Mouse (Mus musculus) embryonic fibroblast, embryonic 13.5 days (primary cell): ENCODE data around the gene Pdss2. TPM values are rescaled to one million over a fixed set of nuclear protein-coding genes. Genes with fewer than 3 reads are reported as not detected.

ENCODE experiments used
- H3K27ac ChIP-seq: 2 replicates; pipeline ENCODE4 v1.5.1; 2012; ENCODE audit warnings: low read length, control low read depth, inconsistent platforms; ENCODE audit not compliant: insufficient read depth
- H3K4me1 ChIP-seq: 2 replicates; pipeline ENCODE4 v1.6.1; 2011; ENCODE audit warnings: low read length; ENCODE audit not compliant: control insufficient read depth, insufficient read depth
- H3K4me3 ChIP-seq: 2 replicates; pipeline ENCODE4 v1.5.1; 2011; ENCODE audit warnings: mild to moderate bottlenecking, control low read depth, low read length; ENCODE audit not compliant: insufficient read depth
- CTCF ChIP-seq: IDR thresholded peaks from 2 replicates; pipeline ENCODE4 v1.5.1; 2011; ENCODE audit warnings: mild to moderate bottlenecking, control low read depth, low read length, moderate library complexity, borderline replicate concordance; ENCODE audit not compliant: insufficient read depth
- POLR2A ChIP-seq: IDR thresholded peaks from 2 replicates; pipeline ENCODE4 v1.6.1; 2011; ENCODE audit warnings: low read depth, mild to moderate bottlenecking, control low read depth, low read length, moderate library complexity
- polyA plus RNA-seq: library from polyadenylated mRNA; stranded (reverse); fragments of >200 nt; gene quantifications from 2 replicates; pipeline ENCODE4 v1.2.4, GENCODE M21; 2011; ENCODE audit warnings: low read depth; ENCODE audit not compliant: missing spikeins, insufficient read length

The Pdss2 gene
- polyA plus RNA-seq, 1 experiment: 10.9 TPM

DNA sequence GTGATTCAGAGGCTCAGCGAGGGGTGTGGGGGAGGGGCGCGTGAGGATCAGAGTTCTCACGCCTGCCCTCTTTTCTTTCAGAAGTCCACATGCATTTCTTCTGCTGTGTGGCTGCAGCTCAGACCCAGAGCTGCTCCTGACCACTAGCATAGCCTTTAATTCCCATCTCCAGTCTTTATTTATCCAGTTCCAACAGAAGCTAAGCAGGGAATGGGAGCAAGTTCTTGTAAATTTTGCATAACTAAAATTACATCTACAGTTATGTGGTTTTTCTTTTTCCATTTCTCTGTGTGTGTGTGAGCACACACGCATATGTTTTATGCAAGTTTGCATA is 231.3 kb downstream of the Pdss2 start:
- Histone ChIP-seq H3K4me1 (no peaks in the 10 kb centered on the region), H3K27ac (no peak overlapping the region), H3K4me3 (no peak overlapping the region)
- TF ChIP-seq POLR2A (no peak), CTCF (no peak)

DNA sequence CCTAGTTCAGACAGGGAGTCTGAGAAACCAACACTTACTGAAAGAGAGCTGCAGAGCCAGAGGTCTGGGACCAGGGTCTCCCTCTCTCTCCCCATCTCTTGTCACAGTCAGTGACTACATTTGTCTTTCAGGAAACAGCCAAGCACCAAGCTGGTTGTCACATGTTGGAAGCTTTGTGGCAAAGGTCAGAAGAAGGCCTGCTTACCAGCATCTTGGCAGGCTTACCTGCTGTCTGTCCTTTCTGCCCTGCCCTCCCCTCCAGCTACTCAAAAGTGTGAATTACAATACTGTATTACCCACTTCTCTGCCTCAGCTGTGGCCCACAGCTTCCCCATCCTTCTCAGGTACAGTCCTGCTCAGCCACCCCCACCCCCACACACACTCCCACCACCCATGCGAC is 232.9 kb downstream of the Pdss2 start:
- Histone ChIP-seq H3K4me3 (no peak overlapping the region), H3K27ac (no peak overlapping the region), H3K4me1 (no peaks in the 10 kb centered on the region)
- TF ChIP-seq CTCF (no peak), POLR2A (no peak)

DNA sequence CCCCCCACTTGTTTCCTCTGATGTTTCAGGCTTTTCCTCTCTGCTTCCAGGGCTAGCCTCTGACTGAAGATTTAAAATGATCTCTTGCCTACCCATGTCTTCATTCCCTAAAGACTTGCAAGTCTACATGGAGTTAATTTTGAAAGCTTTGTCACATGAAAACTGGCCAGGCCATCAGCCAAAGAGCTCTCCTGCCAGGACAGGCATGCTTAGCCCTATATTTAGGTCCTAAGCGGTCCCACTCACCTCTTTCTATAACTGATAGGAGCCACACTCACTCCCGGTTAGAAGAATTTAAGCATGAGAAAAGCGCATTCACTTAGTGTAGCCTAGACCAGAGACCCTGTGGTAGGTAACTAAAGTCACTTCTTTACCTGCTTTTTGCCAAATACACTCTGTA is 233.4 kb downstream of the Pdss2 start:
- H3K4me3 ChIP-seq: no peak overlapping the region
- H3K27ac ChIP-seq: no peak overlapping the region
- H3K4me1 ChIP-seq: no peaks in the 10 kb centered on the region
- TF ChIP-seq CTCF: no peak
- TF ChIP-seq POLR2A: no peak

DNA sequence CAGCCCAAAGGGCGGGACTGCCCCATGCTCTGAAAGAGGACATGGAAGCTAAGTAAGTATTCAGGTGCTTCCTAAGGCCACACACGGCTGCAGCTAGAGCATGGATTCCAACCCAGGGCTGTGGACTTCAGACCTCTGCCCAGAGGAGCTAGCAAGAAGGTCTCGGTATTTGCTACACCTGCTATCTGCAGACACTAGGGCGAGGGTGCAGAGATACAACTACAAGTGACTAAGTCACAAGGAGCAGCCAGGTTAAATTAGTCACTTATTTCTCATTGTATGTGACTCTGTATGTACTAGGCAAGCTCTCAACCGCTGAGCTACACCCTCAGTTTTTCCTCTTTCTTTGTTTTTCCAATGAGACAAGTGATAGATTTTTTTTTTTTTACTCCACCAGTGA is 241.5 kb downstream of the Pdss2 start:
- no peak for TF ChIP-seq POLR2A
- H3K4me1 ChIP-seq: no peaks in the 10 kb centered on the region
- no peak overlapping the region for H3K4me3 ChIP-seq

DNA sequence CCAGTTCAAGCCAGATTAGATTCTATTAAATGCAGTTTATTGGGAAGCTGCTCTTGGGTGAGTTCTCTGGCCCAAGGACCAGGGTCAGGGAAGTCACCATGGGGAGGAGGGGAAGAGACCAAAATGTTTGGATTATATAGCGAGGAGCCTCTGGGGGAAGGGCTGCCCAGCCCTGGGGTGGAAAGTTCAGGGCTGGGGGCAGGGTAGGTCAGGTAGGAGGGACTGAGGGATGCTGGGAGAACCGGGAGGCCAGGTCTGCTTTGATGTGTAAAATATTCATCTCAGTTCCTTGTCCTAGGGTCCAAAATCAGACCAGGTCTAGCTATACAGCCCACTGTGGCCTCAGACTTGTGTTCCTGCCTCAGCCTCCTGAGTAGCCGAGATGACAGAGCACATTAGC is 241.9 kb downstream of the Pdss2 start:
- no peak for TF ChIP-seq CTCF
- TF ChIP-seq POLR2A: no peak
- Histone ChIP-seq H3K4me3 (no peak overlapping the region), H3K27ac (no peak overlapping the region)

More for the DNA sequence above, 241.5 kb downstream of the Pdss2 start:
- H3K27ac ChIP-seq: no peak overlapping the region

DNA sequence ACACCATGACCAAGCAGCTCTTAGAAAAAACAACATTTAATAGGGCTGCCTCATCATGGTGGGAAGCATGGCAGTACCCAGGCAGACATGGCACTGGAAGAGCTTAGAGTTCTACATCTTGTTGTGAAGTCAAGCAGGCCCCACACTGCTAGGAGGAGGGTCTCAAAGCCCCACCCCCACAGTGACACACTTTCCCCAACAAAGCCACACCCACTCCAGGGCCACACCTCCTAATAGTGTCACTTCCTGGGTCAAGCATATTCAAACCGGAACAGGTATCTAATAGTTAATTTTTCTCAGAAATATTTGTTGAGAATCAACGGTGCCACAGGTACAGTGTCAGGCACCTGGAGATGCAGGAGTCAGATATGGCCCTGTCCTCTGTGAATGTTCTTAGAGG is 244.9 kb downstream of the Pdss2 start:
- H3K4me1 ChIP-seq: no peaks in the 10 kb centered on the region
- TF ChIP-seq POLR2A: no peak
- no peak for TF ChIP-seq CTCF
- H3K27ac ChIP-seq: no peak overlapping the region
- no peak overlapping the region for H3K4me3 ChIP-seq

More for the DNA sequence above, 241.9 kb downstream of the Pdss2 start:
- H3K4me1 ChIP-seq: no peaks in the 10 kb centered on the region

DNA sequence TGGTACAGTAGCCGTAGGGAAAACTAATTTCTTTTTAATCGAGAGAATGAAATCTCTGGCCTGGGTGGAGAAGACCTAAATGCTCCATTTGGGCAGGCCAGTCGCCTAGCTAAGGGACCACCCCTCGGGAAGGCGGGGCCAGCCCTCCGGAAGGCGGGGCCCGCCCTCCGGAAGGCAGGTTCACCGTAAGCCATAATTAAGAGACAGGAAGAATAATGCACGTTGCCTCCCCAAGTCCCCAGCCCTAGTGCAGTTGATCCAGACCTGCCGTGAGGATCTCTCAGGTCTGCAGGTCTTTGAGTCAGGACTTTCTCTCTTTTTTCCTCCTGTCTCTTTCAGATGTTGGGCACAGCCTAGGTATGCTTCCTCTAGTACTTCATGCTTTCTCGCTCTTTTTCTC is 246.4 kb downstream of the Pdss2 start:
- no peak overlapping the region for H3K4me3 ChIP-seq
- TF ChIP-seq POLR2A (no peak), CTCF (no peak)
- H3K27ac ChIP-seq: no peak overlapping the region
- no peaks in the 10 kb centered on the region for H3K4me1 ChIP-seq

DNA sequence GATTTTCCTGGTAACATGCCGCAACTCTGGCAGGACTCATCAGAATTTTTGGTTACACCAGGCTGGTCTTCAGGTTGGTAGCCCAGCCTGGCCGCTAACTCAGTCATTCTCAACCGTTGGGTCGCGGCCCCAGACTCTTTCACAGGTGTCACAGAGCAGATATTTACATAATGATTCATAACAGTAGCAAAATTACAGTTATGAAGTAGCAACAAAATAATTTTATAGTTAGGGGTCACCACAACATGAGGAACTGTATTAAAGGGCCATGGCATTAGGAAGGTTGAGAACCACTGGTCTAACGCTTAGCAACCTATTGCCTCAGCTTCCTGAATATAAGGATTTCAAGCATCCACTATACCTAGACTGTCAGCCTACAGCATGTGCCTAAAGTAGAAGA is 247.0 kb downstream of the Pdss2 start:
- Histone ChIP-seq H3K4me1 (no peaks in the 10 kb centered on the region), H3K27ac (no peak overlapping the region), H3K4me3 (no peak overlapping the region)
- no peak for TF ChIP-seq POLR2A
- no peak for TF ChIP-seq CTCF

DNA sequence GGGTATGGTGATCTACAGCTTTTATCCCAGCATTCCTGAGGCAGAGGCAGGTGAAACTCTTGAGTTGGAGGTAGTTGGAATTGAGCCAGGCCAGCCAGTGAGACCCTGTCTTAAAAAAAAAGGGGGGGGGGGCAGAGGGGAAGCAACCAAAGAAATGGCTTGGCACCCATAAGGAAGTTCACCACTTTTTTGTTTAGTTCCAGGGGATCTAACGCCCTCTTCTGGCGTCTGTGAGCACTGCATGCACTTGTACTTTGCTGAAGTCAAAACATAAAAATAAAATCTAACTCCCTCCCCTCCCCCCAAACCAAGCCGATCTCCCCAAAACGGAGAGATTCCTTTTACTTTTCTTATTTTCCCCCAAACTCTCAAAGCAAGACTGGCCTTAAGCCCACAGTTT is 254.1 kb downstream of the Pdss2 start:
- H3K4me3 ChIP-seq: no peak overlapping the region
- H3K27ac ChIP-seq: no peak overlapping the region
- H3K4me1 ChIP-seq: peaks cover under 1% of the 10 kb centered on the region; the same call in 1 of the 2 replicates
- TF ChIP-seq POLR2A (no peak), CTCF (no peak)

DNA sequence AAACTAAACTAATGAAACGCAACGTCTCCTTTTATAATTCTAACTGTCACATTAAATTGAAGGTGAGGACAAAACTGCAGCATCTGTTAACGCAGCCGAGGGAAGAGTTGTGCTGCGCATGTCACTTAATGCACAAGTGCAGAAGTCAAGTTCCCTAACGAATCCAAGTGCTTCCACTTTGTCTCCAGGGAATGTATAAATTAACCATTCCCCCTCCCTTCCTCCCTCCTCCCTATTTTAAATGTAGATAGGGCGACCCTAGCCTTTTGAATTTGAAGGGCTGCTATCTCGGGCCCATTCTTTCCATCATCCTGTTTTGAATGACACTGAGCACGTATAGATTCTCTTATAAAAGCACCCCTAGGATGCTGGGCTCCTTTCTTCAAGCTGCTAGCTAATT is 256.2 kb downstream of the Pdss2 start:
- Histone ChIP-seq H3K4me3 (peak overlapping the region; percentile 49; the same call in 1 of the 2 replicates), H3K4me1 (peaks cover 6% of the 10 kb centered on the region), H3K27ac (no peak overlapping the region)
- TF ChIP-seq CTCF: no peak
- no peak; the same call in 1 of the 2 replicates for TF ChIP-seq POLR2A
